Mouse (Mus musculus): ENCODE data around the gene 2010111I01Rik. TPM values are rescaled to one million over a fixed set of nuclear protein-coding genes. Genes with fewer than 3 reads are reported as not detected.
A peak's percentile ranks its signal among the peaks of the same experiment; 100 is the strongest.

2010111I01Rik gene
- total RNA-seq, 4 experiments from 2014 or later: 88.7 to 271 (median 175) TPM

GRCm38 (mm10) chr13:63356558-63356957 is 391.9 kb downstream of the 2010111I01Rik start:
- DNase-seq: peak; percentile 24

- no peak for DNase-seq
Observed at GRCm38 (mm10) chr13:63359393-63359792, 394.7 kb downstream of the 2010111I01Rik start.

- DNase-seq: no peak
Observed at GRCm38 (mm10) chr13:63360111-63360885, 395.6 kb downstream of the 2010111I01Rik start.

- DNase-seq: no peak
Observed at GRCm38 (mm10) chr13:63361755-63362154, 397.1 kb downstream of the 2010111I01Rik start.

GRCm38 (mm10) chr13:63373460-63374166 is 408.9 kb downstream of the 2010111I01Rik start:
- DNase-seq: no peak

Small RNA genes within 50 kb of the gene (microRNA-seq; reads per million reads assigned to microRNA genes)
- gene Mir23b (37,979 to 39,036 reads per million in 2 experiments), gene Mir24-1 (0 reads per million in 2 experiments), gene Mir27b (3,640 to 6,214 reads per million in 2 experiments), gene Mir3074-1 (0 reads per million in 2 experiments)

Other genes starting within 250 kb of the 2010111I01Rik start
- 10 to 100 TPM in 1 of 4 experiments, 1 to 10 TPM in 3; 4.4 to 10.4 (median 7.1) TPM for gene Platr25, start 204.2 kb upstream of the 2010111I01Rik start, total RNA-seq (2022)
- gene Gm5141, start 179.1 kb upstream of the 2010111I01Rik start, total RNA-seq (2022): 1 to 10 TPM; 1.3 to 6.8 (median 3.1) TPM
- 1 to 10 TPM in 3 of 4 experiments, not detected in 1; 1.6 to 2.1 (median 1.9) TPM for gene Fbp2, start 106.5 kb upstream of the 2010111I01Rik start, total RNA-seq (2022)
- gene Fbp1, start 76.6 kb upstream of the 2010111I01Rik start, total RNA-seq (2022): 1 to 10 TPM in 3 of 4 experiments, under 1 TPM in 1; 0.86 to 2.6 (median 2.0) TPM